Comparison of ENCODE assay signal across 8 mouse cellular contexts in genomic region chr2:158375443-158376122, GRCm38 (mm10). TPM values are rescaled to one million over a fixed set of nuclear protein-coding genes. Genes with fewer than 3 reads are reported as not detected.
DNase-seq lines count a peak whose midpoint lies in the region; ATAC-seq and TF ChIP-seq lines count a peak whose summit lies in the region.

Gene Snhg11 (plus strand): TSS chr2:158375638.

- peaks cover 41% of the 10 kb centered on the region for H3K27me3 ChIP-seq in heart, postnatal 0 days (ENCODE audit: control insufficient read depth, insufficient read depth, low read length)

- H3K9ac ChIP-seq in heart, postnatal 0 days (replicated peaks; ENCODE audit: low read depth, low read length) = no peak within 1 kb of the TSS

- TF ChIP-seq CTCF in heart, postnatal 0 days (IDR thresholded peaks at IDR 0.05; ENCODE audit: low read depth) = no peak
- peak; percentile 54 for TF ChIP-seq CTCF in lung, adult 2 months (IDR thresholded peaks at IDR 0.05; ENCODE audit: insufficient read depth, low read length)

- H3K4me2 ChIP-seq in heart, postnatal 0 days (ENCODE audit: low read depth, low read length) = peak within 1 kb of the TSS; percentile 36

- H3K9me3 ChIP-seq in heart, postnatal 0 days (replicated peaks; ENCODE audit: control insufficient read depth, low read length) = no peaks in the 10 kb centered on the region

- no peaks in the 10 kb centered on the region for H3K36me3 ChIP-seq in heart, postnatal 0 days (replicated peaks; ENCODE audit: control insufficient read depth, insufficient read depth, low read length)

- peak within 1 kb of the TSS; percentile 23; the same call in 1 of the 2 replicates for H3K4me3 ChIP-seq in heart, postnatal 0 days (ENCODE audit: low read depth, low read length)
- H3K4me3 ChIP-seq in lung, adult 2 months (replicated peaks; ENCODE audit: extremely low read depth, low read depth, low read length) = peak within 1 kb of the TSS; percentile 41

- DNase-seq in spleen, postnatal 4 days (ENCODE audit: low spot score in 2 of 2) = peak; percentile 35 to 67
- DNase-seq in spleen, postnatal 14 days (ENCODE audit: low spot score in 2 of 2) = no peak
- DNase-seq in heart, postnatal 0 days (ENCODE audit: low spot score) = no peak
- peak; percentile 87 for DNase-seq in layer of hippocampus, adult 9-11 months
- peak; percentile 29 for DNase-seq in lung, adult 2 months
- peak; percentile 69 for DNase-seq in retina, embryonic 14.5 days (ENCODE audit: low spot score)

- no peak within 1 kb of the TSS for H3K27ac ChIP-seq in heart, postnatal 0 days (ENCODE audit: low read depth)

- no peaks in the 10 kb centered on the region for H3K4me1 ChIP-seq in heart, postnatal 0 days (ENCODE audit: control insufficient read depth, insufficient read depth)
- H3K4me1 ChIP-seq in lung, adult 2 months (ENCODE audit: control insufficient read depth, insufficient read depth, low read length) = peaks cover 5% of the 10 kb centered on the region

- no peak for TF ChIP-seq EP300 in heart, postnatal 0 days (IDR thresholded peaks at IDR 0.05; ENCODE audit: low read depth)

- WGBS in heart, postnatal 0 days = 2% methylated on average over 36 of the region's 36 CpGs
- WGBS in lung, adult 2 months = 4% methylated on average over 36 of the region's 36 CpGs

- peak; percentile 71 for ATAC-seq in common myeloid progenitor, adult 5-6 weeks (replicated peaks; ENCODE audit: low read depth, poor library complexity, severe bottlenecking)
- no peak for ATAC-seq in heart, postnatal 0 days (ENCODE audit: insufficient read depth, low read depth)
- ATAC-seq in activated CD4-positive, CD25-positive, alpha-beta regulatory T cell, adult 4 months = no peak

- TF ChIP-seq POLR2A in lung, adult 2 months (IDR thresholded peaks at IDR 0.05; ENCODE audit: borderline replicate concordance, extremely low read depth, low read depth, low read length) = peak; percentile 48; the same call in 1 of the 2 replicates

RNA-seq across cellular contexts. Expression of gene Snhg11, which starts in this region (rescaled TPM):
- not detected in 2 replicates for total RNA-seq in common myeloid progenitor, adult 5-6 weeks (2017)
- 0.58 and 0.76 TPM in 2 replicates for total RNA-seq in heart, postnatal 0 days (2014; rRNA removed; ENCODE audit: low replicate concordance)
- polyA plus RNA-seq in heart, postnatal 0 days (2015; fragmentation: Nextera tagmentation; extraction: Ambion mirVana) = 0.18 and 0.71 TPM in 2 replicates
- 10.6 and 12.7 TPM in 2 replicates for polyA plus RNA-seq in lung, adult 2 months (2012; rRNA removed)
- polyA plus RNA-seq in activated CD4-positive, CD25-positive, alpha-beta regulatory T cell, adult 4 months (2017; shearing (Covaris generic)) = under 1 TPM in 1 of 2 experiments, not detected in 1; 0.11 TPM

Comparison
In these comparisons a context has a peak if more than half of its experiments do, and no peak if none do; other contexts are left out.
1. DNase-seq: peak in spleen, postnatal 4 days (2 of 2), layer of hippocampus, adult 9-11 months (single experiment), lung, adult 2 months (single experiment) and retina, embryonic 14.5 days (single experiment); none in spleen, postnatal 14 days (0 of 2) and heart, postnatal 0 days (single experiment).
2. Peak in ATAC-seq in common myeloid progenitor, adult 5-6 weeks; RNA of the gene not detected or under 1 TPM.